Mouse (Mus musculus): ENCODE data around the gene Cntfr.

The Cntfr gene

DNA sequence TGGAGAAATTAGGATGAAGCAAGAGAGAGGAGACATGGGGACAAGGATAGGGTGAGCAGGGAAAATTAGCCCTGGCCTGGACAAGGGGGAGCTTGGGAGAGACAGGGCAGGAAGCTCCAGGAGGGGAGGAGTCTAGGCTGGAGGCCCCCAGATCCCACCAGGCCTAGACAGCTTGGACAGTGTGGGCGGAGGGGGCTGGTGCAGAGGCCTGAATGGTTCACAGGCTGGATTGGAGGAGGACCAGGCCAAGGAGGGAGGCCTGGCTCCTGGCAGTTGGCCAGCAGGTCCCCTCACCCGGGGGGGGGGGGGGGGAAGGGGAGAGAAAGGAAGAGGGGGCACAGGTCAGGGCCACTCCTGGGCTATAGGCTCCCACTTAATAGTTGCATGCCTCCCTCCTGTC lies 17.6 kb downstream of the Cntfr start:
- no peak for DNase-seq (ENCODE audit: low spot score in 2 of 2)

DNA sequence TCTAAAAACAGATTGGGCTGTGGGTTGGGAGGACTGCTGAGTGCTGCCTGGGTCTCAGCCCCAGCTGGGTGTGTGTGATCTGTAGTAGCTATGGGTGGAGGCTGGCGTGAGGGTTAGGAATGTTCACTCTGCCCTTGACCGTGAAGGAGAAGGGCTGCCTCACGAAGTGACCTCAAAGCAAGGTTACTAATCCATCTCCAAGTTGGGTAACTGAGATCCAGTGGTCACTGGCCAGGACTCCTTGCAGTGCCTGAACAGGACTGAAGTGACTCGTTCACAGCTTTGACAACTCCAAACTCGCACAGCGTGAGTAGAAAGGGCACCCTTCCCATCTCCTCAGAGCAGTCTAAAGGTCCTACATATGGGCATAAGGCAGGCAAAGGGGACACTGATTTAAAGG lies 18.0 kb downstream of the Cntfr start:
- no peak for DNase-seq (ENCODE audit: low spot score in 2 of 2)

DNA sequence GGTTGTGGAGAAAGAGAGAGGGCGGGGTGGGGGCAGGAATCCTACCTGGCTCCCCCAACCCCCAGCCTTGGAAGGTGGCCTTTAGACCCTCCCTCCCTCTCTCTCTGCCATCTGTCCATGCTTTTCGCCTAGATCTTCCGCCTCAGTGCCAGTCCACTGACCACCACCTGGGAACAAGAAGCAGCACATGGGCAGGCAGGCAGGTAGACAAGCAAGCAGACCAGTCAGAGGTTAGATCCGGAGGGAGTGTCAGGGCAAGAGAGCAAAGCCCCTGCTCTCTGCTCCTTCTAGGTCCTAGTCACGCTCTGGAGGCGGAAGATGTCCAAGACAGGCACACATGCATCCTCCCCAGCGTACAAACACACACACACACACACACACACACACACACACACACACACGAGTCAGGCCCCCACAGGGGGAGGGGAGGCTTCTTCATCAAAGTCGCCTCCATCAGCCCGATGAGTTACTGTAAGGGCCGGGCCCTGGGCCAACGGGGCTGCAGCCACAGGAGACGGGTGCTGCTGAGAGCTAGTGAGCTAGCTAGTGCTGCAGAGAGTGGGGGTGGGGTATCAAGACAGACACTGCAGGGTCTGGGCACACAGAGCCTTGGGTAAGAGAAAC lies 19.8 kb downstream of the Cntfr start:
- DNase-seq (ENCODE audit: low spot score in 2 of 2) = peak; percentile 64 to 76

DNA sequence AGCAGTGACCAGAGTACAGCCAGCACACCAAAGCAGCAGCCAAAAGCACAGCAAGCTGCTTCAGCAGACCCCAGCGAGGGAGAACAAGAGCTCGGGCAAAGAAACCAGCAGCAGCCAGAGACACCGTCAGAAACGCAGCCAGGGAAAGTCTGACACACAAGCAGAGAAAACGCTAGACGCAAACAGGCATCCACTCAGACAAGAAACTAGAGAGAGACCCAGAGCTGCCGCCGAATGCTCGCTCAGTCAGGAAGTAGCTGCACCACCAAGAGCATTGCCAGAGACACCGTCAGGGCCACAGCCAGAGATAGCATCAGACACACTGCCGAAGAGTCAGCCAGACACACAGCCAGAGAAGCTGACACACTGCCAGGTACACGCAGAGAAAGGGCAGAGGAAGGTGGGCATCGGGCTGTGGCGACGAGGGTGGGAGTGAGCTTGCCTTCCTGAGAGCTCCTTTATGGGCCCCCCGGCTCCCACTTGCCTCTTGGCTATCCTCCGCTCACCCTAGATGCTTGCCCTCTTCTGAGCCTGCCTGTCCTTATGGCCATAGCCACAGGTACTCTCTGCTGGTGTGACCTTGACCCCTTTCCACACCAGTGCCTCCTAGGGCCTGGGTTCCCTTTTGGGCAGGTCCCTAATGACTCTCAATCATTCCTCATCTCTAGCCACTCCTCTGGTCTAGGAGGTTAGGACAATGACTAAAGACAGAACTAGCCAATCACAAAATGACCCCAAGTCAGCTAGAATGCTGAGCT lies 20.5 kb downstream of the Cntfr start:
- peak; percentile 56 to 67 for DNase-seq (ENCODE audit: low spot score in 2 of 2)

DNA sequence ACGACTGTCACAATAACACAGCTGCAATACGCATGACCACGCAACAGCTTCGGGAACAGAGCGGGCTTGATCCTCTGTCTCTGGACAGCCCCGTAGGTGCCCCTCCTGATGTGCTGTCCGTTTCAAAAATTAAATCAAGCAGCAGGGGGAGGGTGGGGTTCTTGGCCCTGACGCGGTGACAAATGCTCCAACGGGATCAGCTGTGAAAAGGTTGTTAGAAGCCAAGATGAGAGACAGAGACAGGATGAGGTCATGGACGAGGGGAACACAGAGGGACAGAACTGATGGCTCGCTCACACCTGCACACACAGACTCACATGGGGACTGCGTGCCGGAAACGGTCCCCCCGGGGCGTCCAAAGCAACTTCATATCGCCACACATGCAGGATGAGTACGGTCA lies 23.7 kb downstream of the Cntfr start:
- no peak for DNase-seq (ENCODE audit: low spot score in 2 of 2)

DNA sequence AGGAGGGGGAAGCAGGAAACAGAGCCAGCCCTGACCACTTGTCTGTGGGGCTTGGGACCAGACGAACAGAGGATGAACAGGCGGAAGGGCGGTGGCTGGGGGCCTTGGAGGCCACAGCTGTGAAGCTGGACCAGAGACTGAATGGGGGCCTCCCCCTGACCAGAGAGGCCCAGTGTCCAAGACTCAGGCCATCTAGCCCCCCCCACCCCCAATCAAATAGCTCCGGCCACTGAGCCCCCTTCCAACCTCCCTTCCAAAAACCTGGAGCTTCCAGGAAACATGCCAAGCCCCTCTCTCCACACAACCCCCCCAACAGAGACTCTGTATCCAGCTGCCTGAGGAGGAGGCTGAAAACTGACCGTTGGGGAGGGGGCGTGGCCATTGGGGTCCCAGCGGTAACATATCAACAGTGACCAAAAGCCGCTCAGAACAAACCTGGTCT lies 24.3 kb downstream of the Cntfr start:
- DNase-seq (ENCODE audit: low spot score in 2 of 2) = no peak

DNA sequence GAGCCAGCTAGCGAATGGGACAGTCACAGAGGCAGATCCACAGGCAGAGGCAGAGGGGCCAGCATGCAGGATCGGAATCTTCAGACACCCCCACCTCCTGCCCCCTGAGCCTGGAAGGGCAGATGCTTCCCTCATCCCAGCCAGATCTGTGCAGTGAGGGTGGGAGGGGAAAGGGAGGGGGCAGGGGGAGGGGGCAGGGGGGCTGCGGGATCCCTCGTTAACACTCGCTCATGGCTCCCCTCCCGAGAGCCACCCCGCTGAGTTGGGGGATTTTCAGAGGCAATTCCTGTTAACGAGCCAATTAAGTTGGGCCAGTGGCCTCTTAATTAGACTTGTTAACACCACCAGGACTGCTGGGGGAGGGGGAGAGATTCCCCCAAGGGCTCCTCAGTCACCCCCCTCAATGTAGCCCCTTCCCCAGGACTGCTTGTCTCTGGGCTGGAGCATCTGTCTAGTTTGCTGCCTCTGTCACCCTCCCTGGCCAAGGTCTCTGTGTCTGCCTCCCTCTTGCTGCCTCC lies 24.9 kb downstream of the Cntfr start:
- no peak for DNase-seq (ENCODE audit: low spot score in 2 of 2)

DNA sequence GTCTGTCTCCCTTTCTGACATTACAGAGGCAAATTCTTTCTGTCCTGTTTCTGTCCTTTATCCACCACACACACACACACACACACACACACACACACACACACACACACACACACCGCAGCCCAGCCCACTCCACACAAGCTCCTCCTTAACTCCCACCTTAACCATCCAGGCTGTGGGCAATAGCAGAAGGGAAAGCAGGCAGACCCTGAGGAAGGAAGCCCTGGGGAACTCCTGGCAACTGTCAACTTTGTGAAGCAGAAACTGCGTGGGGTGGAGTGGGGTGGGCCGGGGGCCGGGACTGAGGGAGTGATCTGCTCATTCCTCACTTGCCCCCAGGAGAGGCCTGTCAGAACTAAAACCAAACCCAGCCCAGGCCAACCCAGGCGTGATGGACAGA lies 25.4 kb downstream of the Cntfr start:
- no peak for DNase-seq (ENCODE audit: low spot score in 2 of 2)

DNA sequence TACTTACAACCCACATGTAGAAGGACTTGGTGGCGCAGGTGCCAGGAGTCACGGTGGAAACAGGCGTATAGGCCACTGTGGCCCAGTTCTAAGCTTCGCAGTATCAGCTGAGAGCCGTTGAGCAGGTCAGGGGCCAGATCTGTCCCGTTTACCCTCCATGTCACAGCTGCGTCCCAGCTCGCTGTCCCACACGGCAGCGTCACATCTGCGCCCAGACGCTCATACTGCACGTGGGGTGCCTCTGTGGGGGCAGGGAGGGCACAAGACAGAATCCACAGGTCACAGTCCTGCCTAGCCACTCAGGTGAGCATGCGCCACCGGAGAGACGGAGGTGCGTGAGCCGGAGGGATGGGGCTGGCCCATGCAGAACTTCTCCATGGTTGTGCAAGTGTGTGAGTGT lies 26.1 kb downstream of the Cntfr start:
- no peak for DNase-seq (ENCODE audit: low spot score in 2 of 2)

DNA sequence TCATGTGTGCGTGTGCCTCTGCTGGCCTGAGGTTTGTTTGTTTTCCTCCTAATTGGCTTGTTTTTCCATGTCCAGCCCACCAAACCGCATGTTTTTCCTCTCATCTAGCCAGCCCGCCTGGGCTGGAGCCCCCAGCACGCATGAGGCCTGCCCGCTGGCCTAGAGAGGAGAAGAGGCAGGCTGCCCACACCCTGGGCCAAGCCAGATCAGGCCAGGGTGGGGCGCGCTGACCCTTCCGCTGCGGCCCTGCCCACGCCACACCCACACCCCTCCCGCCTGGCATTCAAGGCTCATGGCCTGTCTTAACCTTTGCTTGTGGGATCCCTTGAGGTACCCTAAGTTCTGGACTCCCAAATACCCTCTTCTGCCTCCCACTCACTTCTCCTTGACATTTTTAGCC lies 30.2 kb downstream of the Cntfr start:
- DNase-seq (ENCODE audit: low spot score in 2 of 2) = no peak

DNA sequence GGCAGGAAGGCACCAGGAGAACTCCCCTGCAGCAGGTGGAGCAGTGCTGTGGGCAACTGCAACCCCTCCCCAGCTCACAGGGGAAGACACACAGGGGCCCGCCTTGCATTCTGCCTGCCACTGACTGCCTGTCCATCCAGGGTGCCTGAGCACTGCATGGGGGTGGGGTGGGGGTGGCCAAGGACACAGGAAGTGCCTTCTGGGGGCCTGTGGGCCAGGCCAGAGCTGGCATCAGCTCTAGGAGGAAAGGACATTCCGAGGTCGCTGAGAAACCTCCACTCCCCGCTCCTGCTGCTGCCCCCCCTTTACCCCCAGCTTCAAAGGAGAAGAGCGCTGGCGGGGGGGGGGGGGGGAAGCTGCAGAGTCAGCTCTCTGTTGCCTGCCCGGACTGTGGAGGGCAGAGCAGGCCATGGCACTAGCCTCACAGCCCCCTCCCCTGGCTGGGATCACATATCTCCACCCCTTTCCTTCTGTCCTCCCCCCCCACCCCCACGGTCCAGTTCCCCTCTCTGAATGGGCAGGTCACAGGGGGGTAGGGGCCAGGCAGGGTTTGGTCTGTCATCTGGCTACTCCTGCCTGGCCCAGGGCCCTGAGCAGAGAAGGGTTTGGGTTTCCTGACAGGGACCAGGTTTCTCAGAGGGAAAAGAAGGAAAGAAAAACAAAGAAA lies 31.7 kb downstream of the Cntfr start:
- no peak for DNase-seq (ENCODE audit: low spot score in 2 of 2)

DNA sequence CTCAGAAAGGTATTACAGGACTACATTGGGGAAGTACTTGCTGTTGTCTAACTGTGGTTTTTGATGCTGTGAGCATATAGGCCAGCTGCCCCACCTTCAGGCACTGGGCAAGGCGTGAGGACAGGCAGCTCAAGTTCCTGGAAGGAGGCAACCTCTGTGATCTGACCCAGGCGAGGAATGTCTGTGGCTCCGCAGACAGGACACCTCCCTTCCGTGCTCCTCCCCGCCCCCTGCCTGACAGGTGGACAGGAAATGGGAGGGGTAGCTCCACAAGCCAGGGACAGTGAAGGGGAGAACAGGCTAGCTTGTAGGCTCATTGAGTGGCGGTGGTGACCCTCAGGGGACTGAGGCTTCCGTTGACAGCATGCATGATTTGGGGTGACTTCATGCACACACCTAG lies 32.4 kb downstream of the Cntfr start:
- no peak for DNase-seq (ENCODE audit: low spot score in 2 of 2)

DNA sequence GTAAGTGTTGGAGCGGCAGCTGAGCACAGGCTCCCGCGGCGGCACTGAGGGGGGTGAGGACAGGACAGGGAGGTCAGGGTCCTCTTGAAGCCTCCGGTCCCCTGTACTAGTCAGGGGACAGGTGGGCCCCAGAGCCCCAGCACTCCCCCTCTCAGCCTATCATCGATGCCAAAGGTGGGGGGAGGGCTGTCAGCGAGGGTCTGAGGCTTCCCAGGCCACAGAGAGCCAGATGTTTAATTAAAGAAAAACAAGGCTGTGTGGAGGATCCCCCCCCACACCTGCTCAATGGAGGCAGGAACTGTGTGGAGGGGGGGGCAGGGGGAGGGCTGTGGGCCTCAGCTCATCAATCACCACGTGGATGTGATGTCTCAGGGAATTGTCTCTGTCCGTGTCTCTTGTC lies 33.3 kb downstream of the Cntfr start:
- no peak for DNase-seq (ENCODE audit: low spot score in 2 of 2)

DNA sequence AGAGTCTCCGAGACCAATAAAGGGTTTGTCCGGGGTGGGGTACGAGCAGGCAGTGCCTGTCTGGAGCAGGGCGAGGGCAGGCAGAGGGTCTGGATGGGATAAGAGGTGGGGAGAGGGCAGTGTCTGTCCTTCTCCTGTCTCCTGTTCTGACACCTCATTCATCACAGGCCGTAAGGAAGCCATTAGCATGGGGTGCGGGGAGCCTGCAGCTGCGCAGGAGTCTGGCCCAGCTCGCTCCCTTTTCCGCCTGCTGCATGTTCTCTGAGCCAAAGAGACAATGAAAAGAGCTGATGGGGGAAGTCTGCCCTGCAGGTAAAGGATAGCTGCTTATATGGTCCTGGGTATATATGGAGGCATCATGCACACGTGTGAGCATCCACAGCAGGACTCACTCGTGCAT lies 34.2 kb downstream of the Cntfr start:
- DNase-seq (ENCODE audit: low spot score in 2 of 2) = no peak

DNA sequence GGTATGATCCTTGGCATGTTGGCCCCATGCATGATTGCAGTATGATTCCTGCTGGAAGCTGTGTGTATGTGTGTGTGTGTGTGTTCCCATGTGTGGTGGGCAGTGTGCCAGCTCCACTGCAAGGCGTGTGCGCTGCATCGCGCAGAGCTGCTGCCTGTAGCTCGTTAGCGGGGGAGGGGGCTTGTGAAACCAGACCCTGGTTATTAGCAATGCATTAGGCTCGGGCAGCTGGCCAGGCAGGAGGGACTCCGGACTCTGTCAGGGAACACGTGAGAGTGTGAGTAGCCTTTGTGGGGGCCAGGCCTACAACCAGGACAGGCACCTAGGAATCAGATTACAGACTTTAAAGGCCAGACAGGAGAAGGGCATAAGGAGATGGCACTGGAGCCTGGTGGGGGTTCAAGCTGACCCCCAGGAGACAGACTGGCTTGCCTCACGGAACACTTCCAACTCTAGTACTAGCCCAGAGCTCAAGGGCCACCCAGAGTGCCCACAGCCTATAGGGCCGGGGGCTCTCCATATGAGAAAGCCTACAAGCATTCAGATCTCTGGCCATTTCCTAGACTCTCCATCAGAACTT lies 35.9 kb downstream of the Cntfr start:
- DNase-seq (ENCODE audit: low spot score in 2 of 2) = no peak

DNA sequence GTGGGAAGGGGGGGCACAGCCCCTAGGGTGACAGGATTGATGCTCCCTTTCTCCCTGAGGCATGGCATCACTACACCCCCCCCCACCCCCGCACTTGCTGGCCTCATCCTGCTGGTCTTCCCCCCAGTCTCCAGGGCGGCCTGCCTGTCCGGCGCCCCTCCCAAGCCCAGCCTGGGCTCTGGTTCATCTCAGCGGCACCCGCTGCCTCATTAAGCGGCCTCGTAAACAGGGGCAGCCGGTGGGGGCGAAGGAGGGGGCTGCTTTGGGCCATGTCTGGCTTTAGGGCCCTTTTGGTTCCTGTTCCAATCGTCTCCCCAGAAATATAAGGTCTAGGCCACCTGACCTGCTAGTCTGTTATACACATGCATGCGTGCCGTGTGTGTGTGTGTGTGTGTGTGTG lies 37.3 kb downstream of the Cntfr start:
- DNase-seq (ENCODE audit: low spot score in 2 of 2) = no peak

DNA sequence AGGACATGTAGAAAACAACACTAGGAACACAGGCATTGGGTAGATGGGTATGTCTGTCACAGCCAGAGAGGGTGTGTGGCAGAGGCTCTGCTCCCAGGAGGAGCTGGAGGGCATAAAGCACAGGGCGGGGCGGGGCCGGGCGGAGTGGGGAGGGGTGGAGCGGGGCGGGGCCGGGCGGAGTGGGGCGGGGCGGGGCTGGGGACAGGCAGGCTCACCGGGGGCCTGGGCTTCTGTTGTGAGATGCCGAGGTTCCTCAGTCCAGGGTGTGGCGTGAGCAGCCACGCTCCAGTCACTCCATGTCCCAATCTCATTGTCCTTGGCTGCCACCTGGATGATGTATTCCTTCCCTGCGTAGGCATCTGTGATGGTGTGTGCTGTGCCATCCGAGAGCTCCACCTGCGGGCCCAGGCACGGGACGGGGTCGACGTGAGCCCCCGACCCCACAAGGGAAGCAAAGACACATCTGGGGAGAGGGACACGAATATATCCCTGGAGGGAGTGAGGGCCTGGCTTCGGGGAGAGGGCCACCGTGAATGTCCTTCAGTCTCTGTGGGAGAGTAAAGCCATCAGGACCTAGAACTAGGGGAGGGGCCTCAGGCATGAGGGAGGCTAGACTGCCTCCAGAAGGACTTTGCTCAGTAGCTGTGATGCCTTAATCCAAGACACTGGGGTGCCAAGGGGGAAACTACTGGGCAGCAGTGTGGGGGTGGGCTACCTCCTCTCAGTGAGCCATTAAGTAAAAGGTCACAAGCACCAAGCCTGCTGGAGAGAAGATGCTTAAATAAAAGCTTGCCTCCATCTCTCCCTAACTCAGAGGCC lies 38.1 kb downstream of the Cntfr start:
- no peak for DNase-seq (ENCODE audit: low spot score in 2 of 2)

DNA sequence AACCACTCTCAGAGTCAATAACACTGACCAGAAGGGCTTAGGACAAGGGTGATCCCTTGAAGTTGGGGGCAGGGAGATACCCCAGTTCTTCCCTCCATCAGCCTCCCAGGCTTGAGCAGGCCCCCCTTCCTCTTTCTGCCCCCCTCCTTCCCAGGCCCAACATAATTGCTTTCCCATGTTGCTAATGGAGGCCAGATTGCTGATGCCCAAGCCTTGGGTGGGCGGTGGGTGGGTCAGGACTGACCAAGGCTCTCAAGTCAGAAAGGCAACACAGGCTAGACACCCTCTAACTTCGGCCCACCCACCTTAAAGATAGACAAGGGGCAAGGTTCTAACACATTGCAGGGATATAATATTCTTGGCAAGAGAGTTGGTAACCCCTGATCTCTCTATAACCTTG lies 41.4 kb downstream of the Cntfr start:
- DNase-seq (ENCODE audit: low spot score in 2 of 2) = no peak

DNA sequence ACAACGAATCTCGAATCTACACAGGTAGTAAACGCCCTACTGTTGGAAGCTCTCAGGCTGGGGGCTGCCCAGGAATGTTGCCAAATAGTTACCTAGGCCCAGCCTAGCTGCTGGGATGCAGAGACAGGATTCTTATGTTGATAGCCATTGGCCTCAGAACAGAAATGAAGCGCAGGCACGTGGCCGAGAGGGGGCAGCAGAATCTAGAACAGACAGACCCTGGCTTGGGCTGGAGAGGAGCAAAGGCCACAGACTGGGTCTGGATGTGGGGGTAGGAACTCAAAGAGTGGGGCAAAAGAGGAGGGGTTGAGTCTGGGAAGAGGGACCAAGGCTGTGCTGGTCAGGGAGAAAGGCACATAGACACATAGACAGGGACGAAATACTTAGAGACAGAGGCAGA lies 42.7 kb downstream of the Cntfr start:
- peak; percentile 59 to 71 for DNase-seq (ENCODE audit: low spot score in 2 of 2)

DNA sequence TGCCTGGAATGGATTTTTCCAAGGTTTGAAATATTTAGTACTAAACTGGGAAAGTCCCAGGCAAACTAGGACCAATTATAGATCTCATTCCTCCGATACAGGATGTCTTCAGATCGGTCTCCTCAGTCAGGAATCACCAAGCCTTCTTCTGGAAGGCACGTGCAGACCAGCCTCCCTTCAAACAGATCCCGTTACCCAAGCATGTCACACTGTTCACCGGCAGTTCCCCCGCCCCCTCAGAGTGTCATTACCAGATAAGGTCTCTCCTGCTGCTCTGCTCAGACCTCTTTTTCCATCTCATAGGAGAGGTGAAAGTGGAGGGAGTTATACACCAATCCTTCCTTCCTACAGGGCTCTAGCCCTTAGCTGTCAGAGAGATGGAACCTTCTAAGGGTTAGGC lies 43.2 kb downstream of the Cntfr start:
- DNase-seq (ENCODE audit: low spot score in 2 of 2) = no peak

DNA sequence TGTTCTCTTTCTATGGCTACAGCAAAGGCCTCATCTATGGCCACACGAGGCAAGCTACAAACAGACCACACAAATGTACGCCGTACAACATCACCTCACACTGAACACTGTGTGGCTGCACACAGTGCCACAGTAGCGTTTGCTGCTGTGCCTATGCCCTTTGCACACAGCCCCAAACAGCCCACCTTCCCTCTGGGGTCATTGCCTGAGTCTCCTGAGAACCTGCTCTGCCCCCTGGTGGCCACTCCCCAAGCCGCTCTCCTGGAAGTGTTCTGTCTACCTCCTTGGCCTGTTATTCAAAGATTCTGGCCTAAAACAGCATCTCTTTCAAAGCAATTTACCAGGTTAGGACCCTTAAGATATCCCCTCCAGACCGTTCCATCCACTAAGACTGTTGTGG lies 43.6 kb downstream of the Cntfr start:
- peak; percentile 72 to 85 for DNase-seq (ENCODE audit: low spot score in 2 of 2)

DNA sequence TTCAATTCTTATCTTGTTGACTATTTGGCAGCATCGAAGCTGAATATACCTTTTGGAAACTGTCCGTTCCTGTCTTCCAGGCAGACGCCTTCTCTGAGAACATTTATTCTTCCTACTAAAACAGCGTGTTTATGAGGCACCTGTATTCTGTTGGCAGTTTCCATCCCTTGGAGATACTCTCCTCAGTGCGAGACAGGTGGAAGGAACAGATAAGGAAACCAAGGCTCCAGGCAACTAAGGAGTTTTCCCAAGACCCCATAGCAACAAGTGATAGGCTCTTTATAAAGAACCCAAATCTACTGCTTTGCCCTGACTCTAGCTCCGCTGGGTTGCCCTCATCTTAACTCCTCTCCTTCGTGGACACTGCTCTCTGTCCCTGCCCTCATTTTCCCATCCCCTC lies 48.3 kb downstream of the Cntfr start:
- no peak for DNase-seq (ENCODE audit: low spot score in 2 of 2)

Measured in right cerebral cortex, postnatal 10 days (tissue).